Mouse (Mus musculus) forebrain, postnatal 0 days (tissue): ENCODE data around the gene Creb3. TPM values are rescaled to one million over a fixed set of nuclear protein-coding genes. Genes with fewer than 3 reads are reported as not detected.
"Not testable (repeated sequence)": the region's sequence is repeated elsewhere in the genome, so short reads cannot be mapped to it uniquely, and the experiment has no call there.

Experiments
- ATAC-seq: fragments of 200-750 bp; cut with Nextera tagmentation; 2 replicates; pipeline ENCODE4 v1.8.0; 2017; ENCODE audit warnings: mild to moderate bottlenecking, moderate library complexity
- DNase-seq: peaks from one replicate; pipeline ENCODE4 v3.0.0-alpha.2; 2015
- H3K27ac ChIP-seq: fragments of 300-500 bp; sonication (generic); 2 replicates; pipeline ENCODE4 v1.5.1; 2014; ENCODE audit warnings: low read depth, mild to moderate bottlenecking, antibody characterized with exemption, low read length, moderate library complexity, mixed read lengths
- H3K27me3 ChIP-seq: fragments of 300-500 bp; sonication (generic); 2 replicates; pipeline ENCODE4 v1.6.1; 2014; ENCODE audit warnings: mild to moderate bottlenecking, low read length, mixed read lengths; ENCODE audit not compliant: insufficient read depth
- H3K36me3 ChIP-seq: fragments of 300-500 bp; sonication (generic); 2 replicates; pipeline ENCODE4 v1.6.1; 2014; ENCODE audit warnings: mild to moderate bottlenecking, moderate library complexity; ENCODE audit not compliant: insufficient read depth
- H3K4me1 ChIP-seq: fragments of 300-500 bp; sonication (generic); 2 replicates; pipeline ENCODE4 v1.6.1; 2014; ENCODE audit warnings: antibody characterized with exemption; ENCODE audit not compliant: insufficient read depth
- H3K4me2 ChIP-seq: fragments of 300-500 bp; sonication (generic); 2 replicates; pipeline ENCODE4 v1.6.1; 2014; ENCODE audit warnings: low read depth, mild to moderate bottlenecking, moderate library complexity
- H3K4me3 ChIP-seq: fragments of 300-500 bp; sonication (generic); 2 replicates; pipeline ENCODE4 v1.5.1; 2014; ENCODE audit warnings: low read depth, low read length, mixed read lengths
- H3K9ac ChIP-seq: fragments of 300-500 bp; sonication (generic); 2 replicates; pipeline ENCODE4 v1.6.1; 2014; ENCODE audit warnings: mild to moderate bottlenecking
- H3K9me3 ChIP-seq: fragments of 300-500 bp; sonication (generic); 2 replicates; pipeline ENCODE4 v1.6.1; 2016; ENCODE audit warnings: low read length
- CTCF ChIP-seq: sonication (generic); IDR thresholded peaks from 2 replicates; pipeline ENCODE4 v1.5.1; 2016; ENCODE audit warnings: antibody characterized with exemption, control low read depth, low read depth
- WGBS: fragments of 180-500 bp; shearing (Covaris S2); extraction: QIAGEN DNeasy Blood & Tissue Kit; methylation state at CpG from one replicate; pipeline ENCODE4 v1.1.7; 2014; 5-methylcytosine and 5-hydroxymethylcytosine counted together
- polyA plus RNA-seq: library from polyadenylated mRNA; unstranded; fragments of >200 nt; fragmentation: Nextera tagmentation; extraction: Ambion mirVana; gene quantifications from 2 replicates; pipeline ENCODE4 v1.2.1, GENCODE M21; 2015
- total RNA-seq: library from RNA; depleted of rRNA; stranded (reverse); fragments of >200 nt; gene quantifications from 2 replicates; pipeline ENCODE4 v1.2.3, GENCODE M21; 2014

Gene Creb3
- total and polyA plus RNA-seq, 2 experiments from 2014 or later: 64.4 to 84.0 TPM

DNA sequence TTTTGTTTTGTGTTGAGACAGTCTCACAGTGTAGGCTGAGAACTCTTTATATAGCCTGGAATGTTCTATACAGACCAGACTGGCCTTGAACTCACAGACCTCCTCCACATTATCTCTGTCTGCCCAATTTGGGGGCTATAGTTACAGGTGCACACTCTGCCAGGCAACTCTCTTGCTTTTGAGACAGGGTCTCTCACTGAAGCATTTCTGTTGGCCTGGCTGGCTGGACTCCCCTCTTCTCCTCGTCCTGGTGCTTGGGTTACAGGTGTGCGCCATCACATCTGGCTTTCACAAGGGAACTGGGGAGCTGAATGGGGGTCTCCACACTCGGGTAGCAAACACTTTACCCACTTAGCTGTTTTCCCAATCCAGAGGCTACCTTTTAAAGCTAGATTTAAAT lies 29.8 kb downstream of the Creb3 start:
- H3K4me2 ChIP-seq: no peak overlapping the region
- no peaks in the 10 kb centered on the region for H3K9me3 ChIP-seq
- H3K27me3 ChIP-seq: no peaks in the 10 kb centered on the region
- H3K27ac ChIP-seq: no peak overlapping the region
- no peak for TF ChIP-seq CTCF
- H3K36me3 ChIP-seq: no peaks in the 10 kb centered on the region
- H3K9ac ChIP-seq: no peak overlapping the region
- DNase-seq (no peak), ATAC-seq (no peak)
- H3K4me1 ChIP-seq: no peaks in the 10 kb centered on the region
- 65% methylated on average over 3 of the region's 3 CpGs for WGBS
- no peak overlapping the region for H3K4me3 ChIP-seq

GRCm38 (mm10) chr4:43593453-43593852 lies 31.3 kb downstream of the Creb3 start:
- TF ChIP-seq CTCF: no peak

DNA sequence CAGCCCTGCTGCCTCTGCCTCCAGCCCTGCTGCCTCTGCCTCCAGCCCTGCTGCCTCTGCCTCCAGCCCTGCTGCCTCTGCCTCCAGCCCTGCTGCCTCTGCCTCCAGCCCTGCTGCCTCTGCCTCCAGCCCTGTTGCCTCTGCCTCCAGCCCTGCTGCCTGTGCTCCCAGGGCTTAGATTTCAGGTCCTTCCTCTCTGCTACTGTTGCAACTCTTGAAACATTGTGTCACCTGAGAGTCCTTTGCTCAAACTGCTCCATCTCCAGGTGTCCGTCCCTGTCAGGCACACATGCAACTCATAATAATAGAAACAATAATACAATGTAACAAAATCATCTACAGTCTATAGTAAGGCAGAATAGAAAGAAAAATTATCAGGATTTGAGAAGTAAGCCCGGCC lies 34.5 kb downstream of the Creb3 start:
- not testable (repeated sequence) for H3K27ac ChIP-seq, H3K9me3 ChIP-seq, H3K27me3 ChIP-seq, ATAC-seq, H3K4me3 ChIP-seq, DNase-seq, H3K4me2 ChIP-seq, H3K36me3 ChIP-seq, H3K4me1 ChIP-seq, H3K9ac ChIP-seq
- 82% methylated on average over 2 of the region's 2 CpGs for WGBS

More at GRCm38 (mm10) chr4:43593453-43593852, 31.3 kb downstream of the Creb3 start:
- Histone ChIP-seq H3K4me2 (no peak overlapping the region), H3K4me3 (no peak overlapping the region), H3K9me3 (no peaks in the 10 kb centered on the region), H3K4me1 (no peaks in the 10 kb centered on the region), H3K27ac (no peak overlapping the region), H3K27me3 (no peaks in the 10 kb centered on the region), H3K9ac (no peak overlapping the region), H3K36me3 (no peaks in the 10 kb centered on the region)
- 59% methylated on average over 3 of the region's 3 CpGs for WGBS
- DNase-seq (no peak), ATAC-seq (no peak)

GRCm38 (mm10) chr4:43598200-43598599 lies 36.1 kb downstream of the Creb3 start:
- TF ChIP-seq CTCF: no peak
- ATAC-seq (no peak), DNase-seq (no peak)
- WGBS: 87% methylated on average over 4 of the region's 4 CpGs
- no peaks in the 10 kb centered on the region for H3K9me3 ChIP-seq
- H3K27ac ChIP-seq: no peak overlapping the region
- H3K4me2 ChIP-seq: no peak overlapping the region
- H3K36me3 ChIP-seq: no peaks in the 10 kb centered on the region
- no peaks in the 10 kb centered on the region for H3K27me3 ChIP-seq
- no peaks in the 10 kb centered on the region for H3K4me1 ChIP-seq
- H3K9ac ChIP-seq: no peak overlapping the region
- H3K4me3 ChIP-seq: no peak overlapping the region

DNA sequence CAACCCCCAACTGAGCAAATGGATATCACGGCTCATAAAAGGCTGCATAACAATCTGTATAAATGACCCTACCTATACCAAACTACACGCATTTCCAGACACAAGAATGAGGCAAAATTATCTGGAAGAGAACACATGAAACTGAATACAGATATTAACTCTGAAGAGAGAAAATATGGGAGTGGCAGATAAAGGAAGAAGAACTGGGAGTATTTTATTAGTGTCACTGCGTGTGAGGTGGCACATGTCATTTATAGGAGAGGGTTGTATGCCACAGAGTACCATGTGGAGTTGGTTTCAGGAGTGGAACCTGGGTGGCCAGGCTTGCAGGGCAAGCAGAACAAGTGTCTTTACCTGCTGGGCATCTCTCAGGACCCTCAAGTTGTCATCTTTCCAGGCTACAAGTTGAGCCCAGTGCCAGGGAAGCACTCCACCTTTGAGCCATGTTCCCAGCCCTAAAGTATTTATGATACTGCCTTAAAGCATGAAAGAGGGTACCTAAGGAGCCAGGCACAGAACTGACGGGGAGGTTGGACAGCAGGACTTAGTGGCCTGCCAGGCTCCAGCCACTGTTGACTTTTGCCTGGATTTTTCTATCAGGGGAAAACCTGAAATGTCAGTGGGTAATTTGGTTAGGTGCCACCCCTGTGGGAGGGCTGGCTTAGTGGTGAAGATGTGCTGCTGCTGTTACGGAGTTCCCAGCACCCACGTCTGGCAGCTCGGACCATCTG lies 36.7 kb downstream of the Creb3 start:
- ATAC-seq (no peak), DNase-seq (no peak)
- H3K9me3 ChIP-seq: no peaks in the 10 kb centered on the region
- no peak overlapping the region for H3K4me2 ChIP-seq
- H3K4me1 ChIP-seq: no peaks in the 10 kb centered on the region
- TF ChIP-seq CTCF: no peak
- 82% methylated on average over 7 of the region's 7 CpGs for WGBS
- H3K27me3 ChIP-seq: no peaks in the 10 kb centered on the region
- no peak overlapping the region for H3K9ac ChIP-seq
- no peak overlapping the region for H3K4me3 ChIP-seq
- no peaks in the 10 kb centered on the region for H3K36me3 ChIP-seq
- H3K27ac ChIP-seq: no peak overlapping the region

DNA sequence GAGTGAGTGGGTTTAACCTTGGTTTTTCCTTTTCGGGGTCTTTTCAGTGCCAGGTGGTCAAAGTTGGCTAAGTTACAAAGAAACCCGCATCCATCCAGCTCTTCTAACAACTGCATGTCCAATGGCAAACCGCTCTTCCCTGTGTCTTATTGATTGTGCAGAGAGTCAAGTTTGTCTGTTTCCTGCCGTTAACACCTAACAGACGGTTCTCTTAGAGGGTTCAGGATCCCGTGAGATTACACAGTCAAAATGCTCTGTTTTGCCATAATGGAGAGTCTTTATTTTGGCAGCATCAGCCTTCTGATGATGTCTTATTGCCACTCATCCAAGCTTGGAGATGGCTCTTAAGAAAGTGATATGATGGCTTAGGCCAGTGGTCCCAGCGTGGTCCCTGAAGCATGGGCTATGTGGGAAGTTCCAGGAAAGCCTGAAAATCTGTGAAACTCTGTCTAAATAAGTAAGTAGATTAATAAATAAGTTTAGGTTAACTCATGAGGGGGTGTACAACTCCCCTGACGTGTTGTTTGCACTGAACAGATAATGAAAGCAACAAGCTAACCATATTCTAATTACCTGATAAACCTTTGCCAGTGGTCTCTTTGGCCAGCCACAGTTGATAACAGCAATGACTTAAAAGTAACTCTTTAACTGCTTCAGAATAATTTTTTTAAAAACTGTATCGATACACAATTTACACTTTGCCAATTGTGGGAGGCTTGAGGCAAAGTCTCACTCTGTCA lies 38.2 kb downstream of the Creb3 start:
- Histone ChIP-seq H3K27ac (no peak overlapping the region), H3K4me1 (no peaks in the 10 kb centered on the region), H3K9me3 (no peaks in the 10 kb centered on the region), H3K9ac (no peak overlapping the region), H3K36me3 (no peaks in the 10 kb centered on the region), H3K27me3 (no peaks in the 10 kb centered on the region), H3K4me2 (no peak overlapping the region), H3K4me3 (no peak overlapping the region)
- ATAC-seq (no peak), DNase-seq (no peak)
- 73% methylated on average over 9 of the region's 9 CpGs for WGBS
- no peak for TF ChIP-seq CTCF

DNA sequence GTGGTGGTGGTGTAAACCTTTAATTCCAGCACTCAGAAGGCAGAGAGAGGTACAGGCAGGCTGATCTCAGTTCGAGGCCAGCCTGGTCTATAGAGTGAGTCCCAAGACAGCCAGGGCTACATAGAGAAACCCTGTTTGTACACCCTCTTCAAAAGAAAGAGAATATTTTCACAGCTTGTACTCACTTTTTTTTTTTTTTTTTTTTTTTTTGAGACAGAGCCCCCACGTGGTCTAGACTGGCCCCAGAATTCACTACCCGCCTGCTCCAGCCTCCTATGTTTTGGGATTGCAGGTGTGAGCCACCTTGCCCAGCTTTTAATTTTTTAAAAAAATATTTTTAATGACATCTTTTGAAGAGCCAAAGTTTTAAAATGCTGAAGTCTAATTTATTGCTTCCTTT lies 42.0 kb downstream of the Creb3 start:
- Histone ChIP-seq H3K4me1 (no peaks in the 10 kb centered on the region), H3K9ac (no peak overlapping the region), H3K27ac (no peak overlapping the region), H3K36me3 (no peaks in the 10 kb centered on the region), H3K4me2 (no peak overlapping the region), H3K9me3 (no peaks in the 10 kb centered on the region), H3K4me3 (no peak overlapping the region), H3K27me3 (no peaks in the 10 kb centered on the region)
- ATAC-seq: no peak
- TF ChIP-seq CTCF: no peak
- 71% methylated on average over 3 of the region's 3 CpGs for WGBS
- DNase-seq: no peak
